Mouse (Mus musculus) induced T-regulatory cell, adult 2 months (primary cell): ENCODE measurements at regions not wholly inside any gene's neighbourhood (a gene's known extent, or its start where the extent isn't known, plus 50 kb on each side); places are given as distances from the start of the nearest gene placed in this dataset.

ENCODE experiments used
- DNase-seq: peaks from one replicate; pipeline ENCODE4 v3.0.0-alpha.2; 2012; ENCODE audit warnings: low read depth

DNA sequence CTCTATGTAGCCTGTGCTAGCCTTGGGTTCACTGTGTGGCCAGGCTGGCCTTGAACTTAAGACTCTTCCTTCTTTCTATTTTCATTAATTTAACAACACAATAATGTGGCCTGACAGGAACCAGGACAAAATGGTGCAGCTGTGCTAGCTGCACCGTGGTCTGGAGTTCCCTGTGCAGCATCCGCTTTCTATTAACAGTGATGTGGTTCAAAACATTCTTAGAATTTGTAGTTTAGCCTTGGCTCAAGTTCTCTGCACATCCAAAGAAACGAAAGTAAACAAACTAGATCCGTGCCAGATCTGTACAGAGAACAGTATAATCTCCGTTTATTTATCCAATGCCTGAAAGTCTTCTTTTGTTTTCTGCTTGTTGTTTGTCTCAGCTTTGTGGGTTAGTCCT lies 88.5 kb downstream of the Irx1 start:
- no peak for DNase-seq

DNA sequence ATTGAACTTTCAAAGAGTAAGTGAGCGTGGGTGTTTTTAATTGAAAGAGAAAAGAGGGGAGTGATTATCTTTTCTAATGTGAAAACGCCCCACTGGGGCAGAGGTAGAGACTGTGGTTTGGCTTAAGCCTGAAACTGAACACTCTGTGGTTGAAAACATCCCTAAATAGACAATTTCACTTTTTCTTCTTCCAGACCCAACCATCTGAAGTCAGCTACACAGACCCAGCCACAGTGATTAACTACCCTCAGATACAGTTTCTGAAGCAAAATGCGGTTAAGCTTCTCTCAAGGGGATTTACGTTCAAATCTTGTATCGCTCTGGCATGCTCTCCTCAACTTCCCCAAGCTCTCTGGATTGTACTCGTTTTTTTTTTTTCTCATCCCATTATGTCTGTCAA lies 94.8 kb downstream of the Irx1 start:
- no peak for DNase-seq

DNA sequence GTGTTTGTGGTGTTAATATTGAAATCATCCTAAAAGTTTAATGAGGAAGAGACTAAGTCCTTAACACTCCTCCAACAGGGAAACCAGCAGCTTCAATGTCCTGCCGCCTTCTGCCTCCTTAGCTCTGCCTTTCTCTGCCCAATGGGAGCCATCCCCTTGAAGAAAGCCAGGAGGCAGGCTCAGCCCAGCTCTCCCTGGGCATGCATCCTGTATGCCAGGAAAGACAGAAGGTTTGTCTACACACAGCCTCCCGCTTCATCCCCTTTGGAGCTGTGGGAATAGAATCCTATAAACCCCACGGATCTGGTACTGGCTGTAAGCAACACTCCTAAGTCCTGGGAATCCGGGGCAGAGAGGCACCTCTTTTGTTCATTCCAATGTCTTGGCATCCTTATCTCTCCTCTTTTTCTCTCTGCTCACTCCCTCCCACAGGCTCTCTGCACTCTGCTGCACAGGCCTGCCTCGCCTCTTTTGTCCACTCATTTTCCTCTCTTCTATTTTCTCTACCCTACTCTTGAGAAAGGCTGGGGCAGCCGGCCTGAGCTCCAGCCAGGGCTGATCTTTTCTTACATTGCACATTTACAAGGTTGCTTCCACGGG lies 110.0 kb downstream of the Irx1 start:
- no peak for DNase-seq

DNA sequence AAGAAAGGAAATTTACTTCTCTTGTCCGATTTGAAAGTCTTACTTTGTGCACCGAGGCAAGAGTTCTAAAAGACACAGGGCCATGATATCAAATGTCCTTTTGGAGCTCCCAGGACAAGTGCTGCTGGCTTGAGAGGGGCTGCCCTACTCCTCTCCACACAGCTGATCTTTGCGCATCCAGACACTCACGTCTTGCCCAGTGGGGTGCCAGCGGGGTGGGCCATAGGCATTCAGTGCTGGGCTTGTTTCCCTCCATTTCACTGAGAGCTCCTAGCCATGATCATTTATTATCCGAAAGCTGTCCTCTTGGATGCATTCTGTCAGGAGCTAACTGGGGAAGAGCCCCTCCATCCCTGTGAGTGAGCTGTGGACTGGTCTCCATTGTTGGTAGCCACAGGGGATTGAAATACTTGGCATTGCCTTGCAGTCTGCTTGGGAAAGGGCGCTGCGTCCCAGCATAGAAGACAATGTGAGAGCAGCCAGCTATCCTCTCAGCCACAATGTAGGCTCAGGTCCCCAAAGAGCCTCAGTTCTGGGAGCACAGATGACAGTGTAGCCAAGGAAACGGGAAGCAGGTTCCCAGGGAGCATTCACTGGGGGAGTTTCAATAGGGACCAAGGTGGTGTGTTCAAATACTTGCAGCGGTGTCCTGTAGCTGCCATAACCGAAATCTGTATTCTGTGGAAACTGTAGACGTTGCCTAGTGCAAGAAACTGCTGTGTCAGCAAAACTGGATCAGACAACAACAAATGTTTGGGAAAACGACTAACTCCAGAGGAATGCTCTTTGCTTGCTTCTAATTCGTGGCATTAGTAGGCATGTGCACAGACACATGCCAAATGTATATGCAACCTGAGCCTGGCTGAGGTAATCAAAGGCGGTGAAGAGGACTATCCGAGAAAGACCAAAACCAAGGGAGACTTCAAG lies 159.2 kb downstream of the Irx1 start:
- no peak for DNase-seq

DNA sequence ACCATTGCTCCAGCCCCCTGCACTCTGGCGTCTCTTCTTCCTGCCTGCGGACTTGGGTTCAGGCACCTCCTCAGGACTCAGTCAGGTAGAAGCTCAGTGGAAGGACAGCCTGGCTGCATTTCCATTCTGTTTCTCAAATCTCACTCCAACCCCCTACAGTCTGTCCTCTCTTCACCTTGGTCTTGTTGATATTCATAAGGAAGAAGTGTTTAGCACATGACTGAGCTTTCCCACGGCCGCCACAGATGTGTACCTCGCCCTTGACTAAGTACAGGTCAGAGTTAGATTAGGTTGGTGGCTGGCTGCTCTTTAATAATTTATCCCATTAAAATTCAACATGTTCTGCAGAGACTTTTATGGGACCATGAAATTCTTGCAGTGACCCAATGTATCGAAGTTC lies 165.2 kb downstream of the Irx1 start:
- DNase-seq = no peak

DNA sequence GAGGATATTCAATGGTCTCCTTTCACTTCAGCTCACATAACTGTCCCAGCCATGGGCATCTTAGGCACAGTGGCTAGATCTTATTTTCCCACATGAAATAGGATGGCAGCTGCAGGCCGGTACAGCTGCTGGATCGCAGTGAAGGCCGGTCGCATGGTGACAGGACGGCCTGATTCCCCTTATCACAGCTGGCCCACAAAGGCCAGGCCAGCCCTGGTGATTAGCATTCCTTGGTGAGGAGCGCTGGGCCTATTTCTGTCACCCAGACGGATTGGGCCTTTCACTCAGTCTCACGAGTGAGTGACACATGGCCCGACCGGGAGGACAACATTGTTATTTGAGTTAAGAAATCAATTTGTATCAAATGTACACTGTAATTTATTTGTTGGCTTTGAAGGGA lies 178.8 kb downstream of the Irx1 start:
- no peak for DNase-seq

DNA sequence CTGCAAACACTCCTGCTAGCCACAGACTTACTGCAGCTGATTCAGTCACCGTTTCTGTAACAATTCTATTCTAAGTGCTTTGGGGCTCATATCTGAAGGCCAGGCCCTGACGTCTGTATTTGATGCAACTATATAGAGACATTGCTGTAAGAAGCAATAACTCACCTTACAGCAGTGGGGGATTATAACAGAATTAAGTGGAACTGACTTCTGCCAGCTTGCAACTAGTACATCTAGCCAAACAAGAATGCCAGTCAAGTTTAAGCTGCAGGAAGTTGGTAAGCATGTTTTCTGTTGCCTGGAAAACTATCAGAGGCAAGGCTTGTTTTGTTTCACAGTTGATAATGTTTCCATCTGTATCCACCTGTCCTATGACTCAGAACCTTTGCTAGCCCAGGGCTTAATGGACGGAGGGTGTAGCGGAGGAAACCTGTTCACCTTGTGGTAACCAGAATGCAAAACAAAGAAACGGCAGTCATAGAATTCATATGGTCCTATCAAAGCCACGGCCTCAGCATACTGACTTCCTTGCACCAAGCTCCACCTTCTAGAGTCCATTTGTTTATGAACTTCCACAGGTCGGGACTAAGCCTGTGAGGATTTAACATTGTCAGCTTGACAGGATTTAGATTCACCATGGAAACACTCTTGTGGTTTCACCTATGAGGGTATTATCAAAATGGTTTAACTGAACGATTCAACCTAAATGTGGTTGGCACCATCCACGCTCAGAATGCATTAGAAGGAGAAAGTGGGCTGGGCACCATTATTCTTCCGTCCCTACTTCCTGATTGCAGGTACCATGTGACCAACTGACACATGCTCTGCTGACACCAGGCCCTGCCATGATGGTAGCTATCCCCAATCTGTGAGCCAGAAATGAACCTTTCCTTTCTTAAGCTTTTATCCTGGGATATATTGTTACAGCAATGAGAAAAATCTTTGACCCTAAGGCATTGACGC lies 216.2 kb downstream of the Irx1 start:
- no peak for DNase-seq

DNA sequence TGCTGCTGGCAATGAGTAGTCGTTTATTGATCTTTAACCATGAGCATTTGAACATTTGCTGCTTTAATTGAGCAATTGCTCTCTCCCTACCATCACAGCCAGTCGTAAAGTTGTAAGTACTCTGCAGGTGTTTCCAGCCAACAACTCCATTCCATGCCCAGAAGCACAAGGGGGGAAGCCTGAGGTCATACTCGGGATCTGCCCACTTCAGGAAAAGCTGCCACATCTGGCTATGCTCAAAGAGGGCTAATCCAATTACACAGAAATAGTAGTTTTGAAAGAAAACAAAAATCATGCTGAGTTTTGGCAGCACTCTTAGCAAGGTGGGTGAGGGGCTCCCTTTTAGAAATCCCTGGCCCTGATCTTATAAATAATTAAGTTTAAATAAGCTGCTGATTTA lies 217.0 kb downstream of the Irx1 start:
- DNase-seq = no peak

DNA sequence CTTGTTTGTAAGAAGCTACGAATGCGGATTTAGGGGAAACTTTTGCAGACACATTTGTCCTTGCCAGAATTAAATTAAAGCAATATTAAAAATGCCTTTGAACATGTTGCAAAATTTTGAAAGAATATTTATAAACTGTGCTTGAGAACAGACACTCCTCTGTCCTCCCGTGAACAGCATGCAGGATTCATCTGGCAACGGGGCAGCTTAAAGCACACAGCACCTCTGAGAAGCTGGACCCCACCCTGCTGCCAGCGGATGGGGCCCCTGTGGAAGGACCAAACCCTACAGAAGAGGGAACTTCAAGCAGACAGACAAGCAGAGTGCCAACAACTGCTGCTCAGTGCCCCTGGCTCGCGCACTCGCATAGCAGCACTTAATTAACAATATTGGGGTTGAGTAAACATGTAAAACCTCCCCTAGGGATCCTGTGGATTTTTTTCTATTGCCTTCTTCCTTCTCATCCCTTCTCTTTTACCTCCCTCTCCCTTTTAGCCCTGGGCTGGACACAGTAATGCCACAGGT lies 226.6 kb downstream of the Irx1 start:
- DNase-seq = no peak

DNA sequence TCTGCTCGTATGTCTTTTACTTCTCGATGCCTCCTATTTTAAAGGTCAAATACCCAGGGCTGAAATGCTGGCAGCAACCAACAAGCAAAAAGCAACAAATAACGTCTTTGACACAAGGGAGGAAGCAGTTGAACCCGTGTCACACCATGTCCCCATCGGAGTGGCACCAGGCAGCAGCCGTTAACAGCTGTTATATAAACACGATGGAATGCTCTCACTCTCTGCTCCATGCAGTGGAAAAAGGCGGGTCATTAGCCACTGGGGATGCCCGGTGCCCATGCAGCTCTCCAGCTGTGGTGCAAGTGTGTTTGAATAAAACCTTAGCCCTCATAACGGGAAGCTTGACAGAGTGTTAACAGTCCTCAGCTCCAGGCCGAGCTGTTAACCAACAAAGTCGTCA lies 229.3 kb downstream of the Irx1 start:
- no peak for DNase-seq

DNA sequence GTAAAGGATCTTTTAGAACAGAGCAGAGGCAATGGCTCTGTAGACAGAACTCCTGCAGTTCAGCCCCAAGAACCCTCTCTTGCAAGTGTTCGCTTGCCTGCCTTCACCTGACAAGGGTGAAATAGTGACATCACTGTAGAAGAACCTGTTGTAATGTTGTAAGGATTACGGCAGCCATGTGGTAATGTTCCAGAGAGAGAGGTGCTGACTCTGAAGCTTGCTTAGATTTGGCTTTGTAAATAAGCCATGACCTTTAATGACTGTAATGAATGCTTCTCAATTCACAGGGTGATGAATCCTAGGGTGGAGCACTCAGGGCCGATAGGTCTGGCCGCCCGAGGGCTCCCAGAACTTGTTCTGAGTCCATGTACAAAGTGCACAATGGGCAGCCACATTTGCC lies 230.2 kb downstream of the Irx1 start:
- no peak for DNase-seq

DNA sequence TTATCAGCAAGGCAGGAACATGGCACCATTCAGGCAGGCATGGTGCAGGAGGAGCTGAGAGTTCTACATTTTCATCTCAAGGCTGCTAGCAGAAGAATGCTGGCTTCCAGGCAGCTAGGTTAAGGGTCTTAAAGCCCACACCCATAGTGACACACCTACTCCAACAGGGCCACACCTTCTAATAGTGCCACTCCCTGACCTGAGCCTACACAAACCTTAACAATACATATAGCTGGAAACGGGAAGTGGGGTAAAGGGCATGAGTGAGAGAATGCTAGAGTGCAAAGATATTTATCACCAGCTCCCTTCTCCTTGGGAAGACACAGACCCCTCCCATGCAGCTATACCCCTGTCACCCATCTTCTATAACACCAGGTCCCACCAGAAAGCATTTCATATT lies 230.6 kb downstream of the Irx1 start:
- no peak for DNase-seq

DNA sequence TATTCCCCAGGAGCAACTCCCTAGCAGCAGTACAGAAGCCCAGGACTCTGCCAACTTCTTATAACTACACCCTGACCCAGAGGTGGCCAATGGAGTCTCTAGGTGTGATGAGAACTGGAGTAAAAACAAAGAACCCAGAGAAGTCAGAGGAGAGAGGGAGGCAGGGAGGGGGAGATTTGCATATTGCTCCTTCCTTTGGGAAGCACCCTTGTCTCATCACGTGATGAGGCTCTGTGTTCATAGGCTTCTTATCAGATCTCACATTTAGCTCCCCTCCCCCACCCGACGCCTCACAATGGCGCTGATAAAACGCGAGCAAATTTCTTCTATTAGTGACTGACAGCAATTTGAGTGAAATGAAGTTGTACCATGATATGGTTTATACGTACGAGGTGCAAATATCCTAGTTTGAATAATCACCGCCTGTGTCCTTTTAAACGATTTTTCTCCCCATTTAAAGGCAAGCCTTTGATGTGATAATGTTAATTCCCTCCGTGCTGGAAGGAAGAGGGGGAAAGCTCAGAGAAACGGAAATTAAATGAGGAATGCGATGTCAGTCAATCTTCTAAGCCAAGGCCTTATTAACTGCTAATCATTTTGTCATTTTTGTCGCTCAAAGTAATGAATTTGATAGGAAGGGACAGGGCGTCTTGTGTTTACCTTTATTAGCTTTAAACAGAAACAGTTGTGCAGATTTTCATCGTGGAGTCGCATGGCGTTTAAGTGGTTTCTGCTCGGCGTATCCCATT lies 273.3 kb downstream of the Irx1 start:
- no peak for DNase-seq

DNA sequence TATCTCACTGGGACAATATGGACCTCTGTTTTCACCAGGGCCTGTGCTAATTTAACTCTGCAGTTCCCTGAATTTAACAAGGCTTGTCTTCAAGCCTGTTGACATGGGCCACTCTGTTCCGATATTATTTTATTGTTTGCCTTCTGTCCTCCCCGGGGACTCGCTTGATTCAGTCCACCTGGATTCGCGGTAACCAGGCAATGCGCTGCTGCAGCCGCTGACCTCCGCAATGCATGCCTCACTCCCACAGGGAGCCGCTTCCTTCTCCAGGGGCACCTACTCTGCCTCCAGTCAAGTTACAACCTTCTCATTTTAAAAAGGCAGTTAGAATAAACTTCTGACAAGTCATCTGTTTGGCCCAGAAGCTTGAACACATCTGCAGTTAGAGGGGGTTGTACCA lies 274.3 kb downstream of the Irx1 start:
- no peak for DNase-seq

DNA sequence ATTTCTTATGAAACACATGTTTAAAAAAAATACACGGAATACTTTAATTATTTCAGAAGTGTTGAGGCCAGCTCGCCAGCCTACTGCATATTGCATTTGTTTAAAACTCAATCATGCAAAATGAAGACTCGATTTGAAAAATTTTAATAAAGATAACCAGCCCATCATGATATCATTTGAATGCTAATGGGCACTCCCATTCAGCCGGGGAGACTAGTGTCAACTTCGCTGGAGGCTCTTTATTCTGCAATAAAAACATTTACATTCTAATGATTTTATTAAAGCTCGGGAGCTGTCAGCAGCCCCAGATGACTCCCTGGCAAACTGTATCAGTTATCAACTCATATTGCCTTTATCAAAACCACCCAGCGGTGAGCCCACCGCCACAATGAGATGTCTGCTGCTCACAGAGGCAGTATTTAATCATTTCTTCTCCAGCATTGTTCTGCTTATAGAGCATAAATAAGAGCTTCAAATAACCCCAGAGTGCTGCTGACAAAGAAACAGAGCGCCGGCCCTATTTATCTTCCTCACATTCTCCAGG lies 287.4 kb downstream of the Irx1 start:
- no peak for DNase-seq

DNA sequence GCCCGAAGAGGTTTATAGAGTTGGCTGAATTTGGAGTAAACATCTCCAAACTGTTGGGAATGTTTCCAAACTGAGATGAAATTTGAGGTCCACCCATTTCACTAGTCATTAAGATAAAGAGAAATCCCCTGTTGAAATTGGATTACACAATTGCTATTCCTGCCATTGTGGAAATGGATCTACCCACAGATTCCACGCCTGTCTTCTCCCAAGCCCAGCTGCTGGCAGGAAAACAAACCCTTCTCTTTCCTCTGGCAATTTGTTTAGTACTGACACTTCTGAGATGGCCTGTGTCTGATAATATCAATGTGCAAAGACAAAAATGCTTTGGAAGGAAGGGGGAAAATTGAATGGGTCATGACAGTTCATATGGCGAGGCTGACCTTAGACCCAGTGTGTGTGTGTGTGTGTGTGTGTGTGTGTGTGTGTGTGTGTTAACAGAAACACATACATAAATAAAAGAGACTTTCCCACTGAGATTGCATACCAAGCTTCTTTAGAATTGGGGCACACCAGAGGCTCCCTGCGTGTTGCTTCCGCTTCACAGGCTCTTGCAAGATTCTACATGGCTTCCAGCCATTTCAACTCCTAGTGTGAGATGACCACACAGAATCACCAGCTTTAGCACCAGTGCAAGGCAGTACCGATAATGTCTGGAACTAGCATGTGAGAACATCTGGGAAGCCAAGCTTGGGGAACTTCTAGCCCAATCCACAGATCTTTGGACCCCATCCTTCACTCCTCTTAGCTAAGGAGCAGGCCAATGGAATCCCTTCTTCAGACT lies 293.4 kb downstream of the Irx1 start:
- DNase-seq = no peak

DNA sequence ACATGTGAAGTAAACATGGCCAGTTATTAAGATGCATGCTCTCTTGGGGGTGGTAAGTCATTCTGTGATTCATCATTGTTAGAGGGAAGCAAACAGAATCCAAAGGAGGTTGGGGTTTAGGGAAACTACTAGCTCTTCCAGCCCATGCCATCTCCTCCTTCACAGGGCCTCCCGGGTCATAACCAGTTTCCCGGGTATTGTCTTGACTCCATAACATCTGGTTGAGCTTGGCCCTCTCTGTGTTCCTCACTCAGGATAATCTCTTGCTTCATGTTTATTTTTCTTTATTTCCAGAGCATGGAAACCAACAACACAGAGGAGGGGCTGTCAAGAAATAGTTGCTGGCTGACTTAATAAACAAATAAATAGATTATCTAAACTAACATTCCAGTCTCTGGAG lies 295.3 kb downstream of the Irx1 start:
- DNase-seq = no peak

DNA sequence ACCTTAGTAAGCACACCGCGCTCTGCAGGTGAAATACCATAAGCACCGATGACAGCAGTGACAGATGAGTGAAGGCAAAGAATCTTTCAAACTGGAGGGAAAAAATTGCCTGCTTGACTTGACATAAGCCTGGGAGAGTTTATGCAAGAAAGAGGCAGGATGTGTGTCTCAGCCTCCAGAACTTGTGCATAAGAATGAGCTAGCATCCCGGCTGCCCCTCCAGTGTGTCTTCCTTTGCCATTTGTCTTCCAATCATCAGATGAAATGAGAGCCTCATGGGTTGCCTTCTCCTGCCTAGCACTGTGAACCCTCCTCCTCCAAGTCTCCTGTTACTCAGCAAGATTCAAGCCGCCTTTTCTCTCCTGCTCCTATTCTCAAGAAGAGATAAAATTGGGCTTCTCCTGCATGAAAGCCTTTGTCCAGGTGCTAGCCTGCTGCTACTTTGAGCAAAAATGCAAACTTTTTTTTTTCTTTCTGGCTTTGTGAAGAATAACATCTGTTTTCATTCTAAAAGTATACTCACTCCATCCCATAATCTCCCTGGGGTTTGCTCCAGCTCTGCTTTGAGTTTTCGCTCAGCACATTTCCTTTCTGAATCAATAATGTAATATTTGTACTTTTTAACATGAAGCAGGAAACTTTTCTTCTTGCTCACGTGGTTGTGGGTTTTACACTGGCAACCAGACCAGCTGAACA lies 298.2 kb downstream of the Irx1 start:
- no peak for DNase-seq

DNA sequence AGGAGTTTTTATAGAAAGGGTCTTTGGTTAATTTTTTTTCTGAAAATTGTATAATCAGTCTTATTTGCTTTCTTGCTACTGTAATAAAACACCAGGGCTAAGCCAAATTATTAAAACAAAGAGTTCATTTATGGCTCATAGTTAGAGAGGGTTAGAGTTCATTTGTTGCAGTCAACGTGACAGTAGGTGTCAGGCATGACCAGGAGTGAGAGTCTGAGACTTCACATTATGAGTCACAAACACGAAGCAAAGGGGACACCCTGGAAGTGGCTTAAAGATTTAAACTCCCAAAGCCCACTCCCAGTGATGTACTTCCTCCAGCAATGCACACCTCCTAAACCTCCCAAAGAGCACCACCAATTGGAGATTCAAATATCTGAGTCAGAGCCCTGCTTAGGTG lies 305.6 kb downstream of the Irx1 start:
- no peak for DNase-seq

DNA sequence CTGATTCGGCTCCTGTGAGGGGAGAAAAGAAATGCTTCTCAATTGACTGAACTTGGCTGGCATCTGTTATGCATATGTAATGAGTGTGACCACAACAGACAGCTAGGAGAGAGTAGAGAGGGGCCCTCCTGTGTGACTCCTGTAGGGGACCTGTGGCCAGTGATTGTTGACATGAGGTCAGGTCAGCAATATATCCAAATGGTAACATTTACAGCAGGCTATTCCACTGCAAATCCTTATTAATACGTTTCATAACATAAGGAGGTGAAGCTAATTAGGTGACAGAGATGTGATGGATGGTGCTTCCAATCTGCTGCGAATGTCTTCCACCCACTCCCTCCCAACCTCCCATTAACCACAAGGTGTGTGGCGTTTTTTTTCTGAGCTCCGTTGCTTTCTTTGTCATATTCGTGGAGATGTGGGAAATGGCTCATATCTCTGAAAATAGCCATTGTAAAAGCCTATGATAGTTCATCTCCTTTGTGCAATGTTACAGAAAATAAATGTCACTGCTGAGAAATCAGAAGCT lies 309.5 kb downstream of the Irx1 start:
- DNase-seq = no peak
